Comparison of ENCODE assay signal across 8 mouse cellular contexts in genomic region chr3:103904705-103905104, GRCm38 (mm10). TPM values are rescaled to one million over a fixed set of nuclear protein-coding genes. Genes with fewer than 3 reads are reported as not detected.
DNase-seq lines count a peak whose midpoint lies in the region.

No protein-coding gene starts in this region.

- DNase-seq in embryo, embryonic 10 days (ENCODE audit: low spot score) = peak; percentile 25
- DNase-seq in embryo, embryonic 9.5 days (ENCODE audit: extremely low spot score) = no peak
- peak; percentile 34 for DNase-seq in thymus, postnatal 0 days (ENCODE audit: low spot score)
- DNase-seq in thymus, postnatal 10 days (ENCODE audit: low spot score in 2 of 2) = no peak
- peak; percentile 80 for DNase-seq in cerebellum, postnatal 14 days
- peak; percentile 43 to 56 for DNase-seq in lung, adult 18-20 months
- DNase-seq in ovary, postnatal 36 days (ENCODE audit: low spot score) = no peak
- DNase-seq in layer of hippocampus, adult 9-11 months = no peak

RNA-seq across cellular contexts. Expression of gene Rsbn1, which starts 9.2 kb away (rescaled TPM):
- polyA plus RNA-seq in thymus, postnatal 0 days (2015; fragmentation: Nextera tagmentation; extraction: Ambion mirVana) = 18.6 and 22.2 TPM in 2 replicates

RNA-seq across cellular contexts. Expression of gene Ptpn22, which starts 45.1 kb away (rescaled TPM):
- polyA plus RNA-seq in thymus, postnatal 0 days (2015; fragmentation: Nextera tagmentation; extraction: Ambion mirVana) = 59.5 and 64.6 TPM in 2 replicates

Comparison
In these comparisons a context has a peak if more than half of its experiments do, and no peak if none do; other contexts are left out.
1. DNase-seq: peak in embryo, embryonic 10 days (single experiment), thymus, postnatal 0 days (single experiment), cerebellum, postnatal 14 days (2 of 2) and lung, adult 18-20 months (2 of 2); none in embryo, embryonic 9.5 days (single experiment), thymus, postnatal 10 days (0 of 2), ovary, postnatal 36 days (single experiment) and layer of hippocampus, adult 9-11 months (single experiment).